Mouse (Mus musculus) fat pad, adult 2 months (tissue): ENCODE measurements around the gene Ptdss2.
A peak's percentile ranks its signal among the peaks of the same experiment; 100 is the strongest.

Experiments used
- DNase-seq: peaks from one replicate; pipeline ENCODE4 v3.0.0-alpha.2; 2011; ENCODE audit warnings: low read depth, low spot score; ENCODE audit errors: extremely low read depth

The Ptdss2 gene

GRCm38 (mm10) chr7:141121051-141121531 is 1.1 kb upstream of the Ptdss2 start:
- no peak for DNase-seq

GRCm38 (mm10) chr7:141122689-141123516 is 721 bp downstream of the Ptdss2 start:
- DNase-seq: peak; percentile 90

- DNase-seq: no peak
These were observed 1.3 kb downstream of the Ptdss2 start for GRCm38 (mm10) chr7:141123517-141123856.

GRCm38 (mm10) chr7:141131024-141131820 is 9.0 kb downstream of the Ptdss2 start:
- DNase-seq: no peak

GRCm38 (mm10) chr7:141131904-141132755 is 9.9 kb downstream of the Ptdss2 start:
- no peak for DNase-seq

GRCm38 (mm10) chr7:141141326-141141725 is 19.1 kb downstream of the Ptdss2 start:
- no peak for DNase-seq

GRCm38 (mm10) chr7:141143112-141143511 is 20.9 kb downstream of the Ptdss2 start:
- DNase-seq: no peak

GRCm38 (mm10) chr7:141143861-141144260 is 21.7 kb downstream of the Ptdss2 start:
- no peak for DNase-seq

GRCm38 (mm10) chr7:141144650-141145049 is 22.5 kb downstream of the Ptdss2 start:
- no peak for DNase-seq

GRCm38 (mm10) chr7:141145403-141145802 is 23.2 kb downstream of the Ptdss2 start:
- DNase-seq: no peak

- no peak for DNase-seq
These were observed 23.9 kb downstream of the Ptdss2 start for GRCm38 (mm10) chr7:141146043-141146595.

GRCm38 (mm10) chr7:141147044-141147443 is 24.9 kb downstream of the Ptdss2 start:
- DNase-seq: no peak

- DNase-seq: no peak
These were observed 26.5 kb downstream of the Ptdss2 start for GRCm38 (mm10) chr7:141148639-141149038.

- no peak for DNase-seq
These were observed 33.2 kb downstream of the Ptdss2 start for GRCm38 (mm10) chr7:141155362-141155761.

- DNase-seq: no peak
These were observed 42.2 kb downstream of the Ptdss2 start for GRCm38 (mm10) chr7:141164397-141164796.

GRCm38 (mm10) chr7:141164850-141165249 is 42.7 kb downstream of the Ptdss2 start:
- DNase-seq: no peak

GRCm38 (mm10) chr7:141167901-141168517 is 45.8 kb downstream of the Ptdss2 start:
- DNase-seq: no peak

- DNase-seq: no peak
These were observed 46.4 kb downstream of the Ptdss2 start for GRCm38 (mm10) chr7:141168518-141168953.

GRCm38 (mm10) chr7:141169300-141169699 is 47.1 kb downstream of the Ptdss2 start:
- no peak for DNase-seq

- no peak for DNase-seq
These were observed 47.7 kb downstream of the Ptdss2 start for GRCm38 (mm10) chr7:141169866-141170265.
